Mouse (Mus musculus) cortical plate, adult 2 months (tissue): ENCODE measurements around the gene Ddr2. TPM values are rescaled to one million over a fixed set of nuclear protein-coding genes. Genes with fewer than 3 reads are reported as not detected.
A peak's percentile ranks its signal among the peaks of the same experiment; 100 is the strongest.
"Not testable (repeated sequence)": the region's sequence is repeated elsewhere in the genome, so short reads cannot be mapped to it uniquely, and the experiment has no call there.

Experiments used
- H3K27ac ChIP-seq: fragments of 200-500 bp; 2 replicates; pipeline ENCODE4 v1.5.1; 2012; ENCODE audit warnings: low read length, control low read depth, inconsistent platforms; ENCODE audit not compliant: insufficient read depth
- H3K4me1 ChIP-seq: fragments of 200-500 bp; 2 replicates; pipeline ENCODE4 v1.6.1; 2011; ENCODE audit warnings: low read length; ENCODE audit not compliant: control insufficient read depth, insufficient read depth
- H3K4me3 ChIP-seq: fragments of 200-500 bp; 2 replicates; pipeline ENCODE4 v1.5.1; 2011; ENCODE audit warnings: mild to moderate bottlenecking, low read length, control low read depth; ENCODE audit not compliant: insufficient read depth
- CTCF ChIP-seq: fragments of 200-500 bp; IDR thresholded peaks from 2 replicates; pipeline ENCODE4 v1.5.1; 2011; ENCODE audit warnings: mild to moderate bottlenecking, control low read depth, low read length; ENCODE audit not compliant: insufficient read depth; ENCODE audit errors: extremely low read depth
- POLR2A ChIP-seq: fragments of 200-500 bp; IDR thresholded peaks from 2 replicates; pipeline ENCODE4 v1.6.1; 2011; ENCODE audit warnings: mild to moderate bottlenecking, low read length, control low read depth; ENCODE audit not compliant: insufficient read depth; ENCODE audit errors: extremely low read depth
- polyA plus RNA-seq: library from polyadenylated mRNA; depleted of rRNA; stranded (reverse); fragments of >200 nt; gene quantifications from 2 replicates; pipeline ENCODE4 v1.2.3, GENCODE M21; 2012

The Ddr2 gene
- polyA plus RNA-seq, 1 experiment, result 4.0 TPM

DNA sequence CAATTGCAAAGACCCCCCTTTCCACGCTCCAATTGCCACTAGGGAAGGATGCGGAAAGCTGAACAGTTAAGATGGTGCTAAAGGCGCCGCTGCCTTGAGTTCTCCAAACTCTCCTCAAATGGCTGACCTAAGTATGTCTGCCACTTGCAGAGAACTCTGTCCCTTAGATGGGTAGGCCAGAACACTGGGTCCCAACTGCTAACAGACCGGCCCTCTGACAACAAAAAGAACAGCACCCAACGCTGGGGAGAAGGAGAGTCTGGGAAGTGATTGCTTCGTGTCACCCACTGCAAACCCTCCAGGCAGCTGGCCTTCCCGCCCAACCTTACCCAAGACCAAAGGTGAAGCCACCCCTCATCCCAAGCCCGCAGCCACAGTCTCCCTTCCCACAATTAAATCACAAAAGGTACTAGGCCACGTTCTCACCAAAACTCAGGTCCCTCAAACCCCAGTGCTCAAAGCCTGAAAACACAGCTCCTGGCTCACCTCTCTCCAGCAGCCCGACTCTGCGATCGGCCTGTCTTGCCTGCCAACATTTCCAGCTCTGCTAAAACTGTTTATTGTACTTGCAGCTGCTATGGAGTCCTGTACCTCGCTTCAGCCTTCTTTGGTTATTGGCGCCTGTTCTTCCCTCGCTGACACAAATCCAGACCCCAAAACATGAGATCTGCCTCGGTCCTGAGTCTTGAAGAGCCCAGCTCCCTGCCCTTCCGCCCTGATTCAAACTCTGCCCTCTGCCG is 616 bp downstream of the Ddr2 start:
- Histone ChIP-seq H3K27ac (no peak overlapping the region), H3K4me3 (peak overlapping the region; percentile 19), H3K4me1 (no peaks in the 10 kb centered on the region)
- TF ChIP-seq CTCF (no peak), POLR2A (no peak)

DNA sequence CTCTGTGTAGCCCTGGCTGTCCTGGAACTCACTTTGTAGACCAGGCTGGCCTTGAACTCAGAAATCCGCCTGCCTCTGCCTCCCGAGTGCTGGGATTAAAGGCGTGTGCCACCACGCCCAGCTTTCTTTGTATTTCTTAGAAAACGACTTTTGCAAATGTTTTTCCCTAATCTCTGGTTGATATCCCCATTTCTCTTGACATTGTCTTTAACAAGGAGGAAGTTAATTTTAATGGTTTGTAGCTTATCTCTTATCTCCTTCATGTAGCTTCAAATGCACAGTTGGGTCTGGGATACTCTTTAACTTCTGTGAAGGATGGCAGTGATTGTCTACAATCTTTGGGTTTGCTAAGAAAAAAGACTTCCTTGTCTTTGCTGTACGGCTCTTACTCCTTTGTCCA is 7.7 kb downstream of the Ddr2 start:
- H3K4me1 ChIP-seq, H3K27ac ChIP-seq, H3K4me3 ChIP-seq: not testable (repeated sequence)

GRCm38 (mm10) chr1:170086631-170087030 is 23.9 kb downstream of the Ddr2 start:
- no peak for TF ChIP-seq CTCF
- TF ChIP-seq POLR2A, result no peak
- H3K27ac ChIP-seq, result no peak overlapping the region
- H3K4me3 ChIP-seq, result no peak overlapping the region
- no peaks in the 10 kb centered on the region for H3K4me1 ChIP-seq

DNA sequence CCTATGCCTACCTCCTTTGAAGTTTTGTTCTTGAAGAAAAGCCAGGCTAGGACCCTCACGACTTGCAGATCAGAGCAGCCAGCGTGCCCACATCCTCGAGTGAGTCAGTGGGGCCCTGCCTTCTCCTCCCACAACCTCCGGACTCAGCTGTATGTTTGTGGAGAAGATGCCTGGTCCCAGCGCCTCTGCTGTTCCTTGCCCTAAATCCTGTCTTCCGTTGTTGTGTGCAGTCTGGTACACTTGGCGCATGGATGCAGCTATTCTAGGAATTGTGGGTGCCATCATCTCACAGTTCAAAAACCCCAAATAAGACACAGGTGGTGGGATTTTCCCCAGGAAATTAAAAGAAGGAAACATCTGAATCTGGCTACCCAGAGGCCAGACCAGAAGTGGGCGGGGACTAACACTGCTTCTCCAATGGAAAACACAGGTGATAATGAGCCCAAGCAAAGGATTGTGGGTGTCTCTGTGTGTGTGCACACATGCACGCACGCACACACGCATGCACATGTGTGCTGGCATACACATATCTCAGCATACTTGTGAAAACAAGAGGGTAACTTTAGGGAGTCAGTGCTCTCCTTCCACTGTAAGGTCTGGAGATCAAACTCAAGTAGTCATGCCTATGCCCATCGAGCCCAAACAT is 26.3 kb downstream of the Ddr2 start:
- Histone ChIP-seq H3K27ac (no peak overlapping the region), H3K4me3 (no peak overlapping the region), H3K4me1 (no peaks in the 10 kb centered on the region)
- no peak for TF ChIP-seq POLR2A
- TF ChIP-seq CTCF, result no peak

- H3K27ac ChIP-seq, result no peak overlapping the region
- H3K4me1 ChIP-seq, result no peaks in the 10 kb centered on the region
- TF ChIP-seq CTCF (no peak), POLR2A (no peak)
- H3K4me3 ChIP-seq, result no peak overlapping the region
These were observed 29.7 kb downstream of the Ddr2 start for GRCm38 (mm10) chr1:170080907-170081306.

DNA sequence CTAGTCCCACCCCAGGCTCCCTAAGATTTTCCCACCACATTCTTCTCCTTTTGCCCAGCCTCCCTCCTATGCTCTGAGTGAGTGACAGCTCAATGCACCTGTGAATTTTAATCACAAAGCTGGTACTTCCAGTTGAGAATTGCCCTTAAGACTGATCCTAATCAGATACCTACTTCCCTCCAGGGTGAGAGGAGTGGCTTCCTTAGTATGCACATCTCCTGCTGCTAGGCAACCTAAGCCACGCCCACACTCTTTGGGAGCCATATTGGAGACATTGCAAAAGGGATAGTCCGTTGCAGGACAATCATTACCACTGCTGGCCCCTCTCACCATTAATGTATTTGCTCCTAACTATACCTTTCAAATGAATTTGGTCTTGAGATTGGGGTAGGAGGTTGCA is 31.1 kb downstream of the Ddr2 start:
- H3K4me3 ChIP-seq, result no peak overlapping the region
- no peak for TF ChIP-seq POLR2A
- TF ChIP-seq CTCF, result no peak
- no peaks in the 10 kb centered on the region for H3K4me1 ChIP-seq
- H3K27ac ChIP-seq, result no peak overlapping the region

GRCm38 (mm10) chr1:170076339-170076738 is 34.2 kb downstream of the Ddr2 start:
- H3K4me1 ChIP-seq, result no peaks in the 10 kb centered on the region
- H3K4me3 ChIP-seq, result no peak overlapping the region
- TF ChIP-seq CTCF (no peak), POLR2A (no peak)
- no peak overlapping the region for H3K27ac ChIP-seq

DNA sequence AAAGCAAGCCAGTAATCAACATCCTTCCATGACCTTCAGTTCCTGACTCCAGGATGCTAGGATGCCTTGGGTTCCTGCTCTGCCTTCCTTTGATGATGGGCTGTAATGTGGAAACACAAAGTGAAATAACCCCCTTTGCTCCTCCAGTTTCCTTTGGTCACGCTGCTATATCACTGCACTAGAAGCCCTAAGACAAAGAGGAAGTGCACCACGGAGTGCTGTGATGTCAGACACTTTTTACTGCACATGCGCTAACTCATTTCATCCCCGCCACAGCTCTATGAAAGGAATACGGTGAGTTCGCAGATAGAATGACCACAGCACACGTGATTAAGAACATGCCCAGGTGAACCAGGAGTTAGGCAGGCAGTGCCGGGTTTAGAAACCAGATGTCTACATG is 36.8 kb downstream of the Ddr2 start:
- Histone ChIP-seq H3K4me3 (no peak overlapping the region), H3K27ac (no peak overlapping the region), H3K4me1 (no peaks in the 10 kb centered on the region)
- no peak for TF ChIP-seq CTCF
- TF ChIP-seq POLR2A, result no peak

DNA sequence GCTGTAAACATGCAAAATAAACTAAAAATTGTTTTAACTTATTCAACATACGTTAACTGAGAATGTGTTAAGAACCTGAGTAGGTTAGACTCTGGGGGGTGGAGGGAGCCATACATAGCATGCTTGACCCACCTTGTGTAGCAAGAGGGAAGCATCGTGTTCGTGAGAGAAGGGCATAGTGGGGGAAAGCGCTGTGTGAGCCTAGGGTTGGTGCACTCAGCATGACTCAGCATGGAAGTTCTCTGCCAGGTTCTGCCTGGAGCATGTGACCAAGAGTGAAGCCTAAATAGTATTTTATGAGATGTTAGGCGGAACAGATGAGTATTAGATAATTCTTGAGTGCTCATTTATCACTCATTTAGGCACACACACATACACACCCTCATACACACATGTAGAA is 41.4 kb downstream of the Ddr2 start:
- TF ChIP-seq POLR2A (no peak), CTCF (no peak)

GRCm38 (mm10) chr1:170065931-170066330 is 44.6 kb downstream of the Ddr2 start:
- no peak overlapping the region for H3K27ac ChIP-seq
- no peak overlapping the region for H3K4me3 ChIP-seq
- H3K4me1 ChIP-seq, result no peaks in the 10 kb centered on the region
- no peak for TF ChIP-seq CTCF

More for the DNA sequence above, 41.4 kb downstream of the Ddr2 start:
- H3K27ac ChIP-seq, result no peak overlapping the region
- no peaks in the 10 kb centered on the region for H3K4me1 ChIP-seq
- H3K4me3 ChIP-seq, result no peak overlapping the region
